Mouse (Mus musculus) left cerebral cortex, postnatal 36 days (tissue): ENCODE measurements around the gene 1700013F07Rik. TPM values are rescaled to one million over a fixed set of nuclear protein-coding genes. Genes with fewer than 3 reads are reported as not detected.

Experiments used
- DNase-seq, 2 experiments: peaks; one replicate each; pipeline ENCODE4 v3.0.0; 2021 to 2022; ENCODE audit warnings: low spot score in 2 of 2, mixed read lengths in 1 of 2
- intact Hi-C: fragments of 180-260 bp; cut with DNase I; formaldehyde crosslinking; loops from one replicate; pipeline ENCODE4 v1.15.1; 2025
- microRNA-seq: library from miRNA; unstranded; fragments of <30 nt; microRNA quantifications from one replicate; pipeline ENCODE4 v1.2.0, GENCODE M21; 2022
- total RNA-seq, 2 experiments: library from RNA; stranded (reverse); gene quantifications; 2 replicates each; pipeline ENCODE4 v1.2.3; 2021

1700013F07Rik gene
- total RNA-seq, 2 experiments from 2014 or later = 1.9 to 2.7 TPM

- intact Hi-C loops = no loop called here
- DNase-seq = peak in 1 of 2 experiments; percentile 23
Measured at GRCm38 (mm10) chr3:108591530-108592522, 57.9 kb downstream of the 1700013F07Rik start.

Small RNA genes within 50 kb of the gene (microRNA-seq; reads per million reads assigned to microRNA genes)
- not detected for gene Gm22860

Other genes with a start within 250 kb of the 1700013F07Rik start
- under 1 TPM in 1 of 2 experiments, not detected in 1; 0.25 TPM for gene Mybphl, start 169.2 kb upstream of the 1700013F07Rik start, total RNA-seq
- 10 to 100 TPM; 12.9 to 18.3 TPM for gene Psrc1, start 150.3 kb upstream of the 1700013F07Rik start, total RNA-seq
- 100 to 1,000 TPM; 168 to 174 TPM for gene Celsr2, start 118.6 kb upstream of the 1700013F07Rik start, total RNA-seq
- 100 to 1,000 TPM; 202 to 231 TPM for gene Sars, start 88.9 kb upstream of the 1700013F07Rik start, total RNA-seq
- gene 5330417C22Rik, start 2.4 kb downstream of the 1700013F07Rik start, total RNA-seq = 10 to 100 TPM; 34.2 to 37.8 TPM
- 10 to 100 TPM; 43.2 to 44.7 TPM for gene Tmem167b, start 28.3 kb downstream of the 1700013F07Rik start, total RNA-seq
- 10 to 100 TPM; 24.3 to 27.1 TPM for gene Taf13, start 37.5 kb downstream of the 1700013F07Rik start, total RNA-seq
- gene Wdr47, start 57.1 kb downstream of the 1700013F07Rik start, total RNA-seq = 100 to 1,000 TPM; 126 TPM
- gene Clcc1, start 119.8 kb downstream of the 1700013F07Rik start, total RNA-seq = 10 to 100 TPM; 29.9 to 33.1 TPM
- 10 to 100 TPM; 12.7 to 15.3 TPM for gene Gpsm2, start 188.2 kb downstream of the 1700013F07Rik start, total RNA-seq
- not detected for gene Aknad1, start 205.5 kb downstream of the 1700013F07Rik start, total RNA-seq